Mouse (Mus musculus) brain, adult 2 months (tissue): ENCODE measurements around the gene Fam204a.

ENCODE experiments used
- DNase-seq: peaks from one replicate; pipeline ENCODE4 v3.0.0; 2011; ENCODE audit warnings: low read depth, low spot score

Gene Fam204a

GRCm38 (mm10) chr19:60225899-60226844, at the start of gene Fam204a:
Fam204a (minus strand) TSS chr19:60226701.
- DNase-seq, result peak; percentile 97

- DNase-seq, result no peak
Observed at GRCm38 (mm10) chr19:60265789-60266188, 39.3 kb upstream of the Fam204a start.

GRCm38 (mm10) chr19:60260689-60261088, 34.2 kb upstream of the Fam204a start:
- no peak for DNase-seq

GRCm38 (mm10) chr19:60252021-60252420, 25.5 kb upstream of the Fam204a start:
- DNase-seq, result peak; percentile 8

GRCm38 (mm10) chr19:60251197-60251596, 24.7 kb upstream of the Fam204a start:
- no peak for DNase-seq

- no peak for DNase-seq
Observed at GRCm38 (mm10) chr19:60245250-60245649, 18.7 kb upstream of the Fam204a start.

GRCm38 (mm10) chr19:60242620-60243019, 16.1 kb upstream of the Fam204a start:
- no peak for DNase-seq

- DNase-seq, result no peak
Observed at GRCm38 (mm10) chr19:60241916-60242602, 15.6 kb upstream of the Fam204a start.

GRCm38 (mm10) chr19:60231542-60231941, 5.0 kb upstream of the Fam204a start:
- DNase-seq, result no peak

GRCm38 (mm10) chr19:60226845-60227235, 339 bp upstream of the Fam204a start:
- no peak for DNase-seq

- no peak for DNase-seq
Observed at GRCm38 (mm10) chr19:60219395-60219794, 7.1 kb downstream of the Fam204a start.

GRCm38 (mm10) chr19:60217985-60218384, 8.5 kb downstream of the Fam204a start:
- no peak for DNase-seq

GRCm38 (mm10) chr19:60208173-60208572, 18.3 kb downstream of the Fam204a start:
- DNase-seq, result no peak

GRCm38 (mm10) chr19:60204176-60204575, 22.3 kb downstream of the Fam204a start:
- DNase-seq, result peak; percentile 45

- no peak for DNase-seq
Observed at GRCm38 (mm10) chr19:60200294-60200693, 26.2 kb downstream of the Fam204a start.

- DNase-seq, result no peak
Observed at GRCm38 (mm10) chr19:60199152-60199551, 27.3 kb downstream of the Fam204a start.

GRCm38 (mm10) chr19:60192790-60193189, 33.7 kb downstream of the Fam204a start:
- no peak for DNase-seq

- no peak for DNase-seq
Observed at GRCm38 (mm10) chr19:60189206-60189605, 37.3 kb downstream of the Fam204a start.

- no peak for DNase-seq
Observed at GRCm38 (mm10) chr19:60182901-60183300, 43.6 kb downstream of the Fam204a start.

- no peak for DNase-seq
Observed at GRCm38 (mm10) chr19:60182171-60182570, 44.3 kb downstream of the Fam204a start.

GRCm38 (mm10) chr19:60178771-60179563, 47.5 kb downstream of the Fam204a start:
- DNase-seq, result no peak

- no peak for DNase-seq
Observed at GRCm38 (mm10) chr19:60165417-60165816, 61.1 kb downstream of the Fam204a start.
